Mouse (Mus musculus) ES-Bruce4 (cell line): Measurements from ENCODE around the gene Farsb.

Experiments used
- CTCF ChIP-seq: IDR thresholded peaks from one replicate; pipeline ENCODE4 v1.8.1; 2011; ENCODE audit warnings: low read depth, low read length
- EP300 ChIP-seq: IDR thresholded peaks from 2 replicates; pipeline ENCODE4 v1.6.1; 2011; ENCODE audit warnings: low read depth, low read length; ENCODE audit not compliant: insufficient read depth
- POLR2A ChIP-seq: IDR thresholded peaks from one replicate; pipeline ENCODE4 v1.8.1; 2011; ENCODE audit warnings: low read length; ENCODE audit not compliant: insufficient read depth

DNA sequence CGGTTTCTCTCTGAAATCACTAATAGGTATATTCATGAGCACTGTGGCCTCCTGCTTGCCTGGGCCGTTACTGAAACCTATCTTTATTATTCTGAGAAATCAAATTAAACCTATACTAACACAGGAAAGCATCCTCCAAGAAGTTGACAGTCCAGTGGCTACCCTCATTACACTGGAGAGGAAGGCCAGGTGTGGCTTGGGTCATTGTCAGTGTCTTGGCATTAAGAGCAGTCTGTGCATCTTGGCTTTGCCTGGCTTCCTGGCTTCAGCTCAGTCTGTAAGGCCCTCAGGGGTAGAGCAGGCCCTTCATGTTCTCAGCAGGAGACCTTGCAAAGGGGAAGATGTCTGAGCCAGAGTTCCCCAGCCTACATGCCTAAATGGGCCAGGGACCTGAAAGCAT is 79.3 kb downstream of the Farsb start:
- no peak for TF ChIP-seq POLR2A
- no peak for TF ChIP-seq CTCF
- TF ChIP-seq EP300 = no peak
